Mouse (Mus musculus): Measurements from ENCODE around the gene Sorcs2.

DNA sequence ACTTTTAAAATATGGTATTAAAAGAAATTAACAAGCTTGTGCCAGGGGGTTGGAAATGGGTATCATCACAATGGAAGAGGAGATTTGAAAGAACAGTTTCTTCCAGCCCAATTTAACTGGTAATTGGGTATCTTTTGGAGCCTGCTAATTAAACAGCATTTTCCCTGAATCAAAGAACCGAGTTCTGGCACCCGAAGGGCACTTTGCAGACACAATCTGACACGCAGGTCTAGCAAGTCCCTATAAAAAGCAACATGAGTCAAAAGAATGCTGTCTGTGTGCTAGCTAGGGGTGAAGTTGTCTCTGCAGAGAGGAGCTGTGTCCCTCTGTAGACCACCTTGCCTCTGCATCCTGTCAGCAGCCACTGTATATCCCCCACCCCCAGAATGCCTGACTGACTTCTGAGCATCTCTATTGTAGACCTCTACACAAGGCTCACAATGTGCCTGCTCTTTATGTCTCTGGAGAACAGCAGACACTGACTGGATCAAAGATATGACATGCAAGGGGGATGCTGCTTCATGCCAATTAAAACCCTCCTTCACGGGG, 289.5 kb downstream of the Sorcs2 start:
- TF ChIP-seq CTCF (IDR thresholded peaks at IDR 0.05; ENCODE audit: insufficient read depth, low read length) (no peak), POLR2A (IDR thresholded peaks at IDR 0.05; ENCODE audit: borderline replicate concordance, extremely low read depth, low read depth, low read length) (no peak)

All from lung, adult 2 months (tissue).